In genomic region chr9:94539346-94539865, GRCm38 (mm10) we compare ENCODE assay signal across 8 mouse cellular contexts. TPM values are rescaled to one million over a fixed set of nuclear protein-coding genes. Genes with fewer than 3 reads are reported as not detected.
DNase-seq lines count a peak whose midpoint lies in the region; ATAC-seq and TF ChIP-seq lines count a peak whose summit lies in the region.

No protein-coding gene starts in this region.

- no peaks in the 10 kb centered on the region for H3K27me3 ChIP-seq in erythroblast, embryonic 14.5 days (ENCODE audit: control insufficient read depth)
- H3K27me3 ChIP-seq in C2C12 (ENCODE audit: control insufficient read depth, insufficient read depth, insufficient read length) = no peaks in the 10 kb centered on the region
- no peaks in the 10 kb centered on the region for H3K27me3 ChIP-seq in forebrain, embryonic 15.5 days
- H3K27me3 ChIP-seq in liver, embryonic 16.5 days (ENCODE audit: control insufficient read depth, insufficient read depth, low read depth, low read length) = no peaks in the 10 kb centered on the region

- H3K79me3 ChIP-seq in C2C12 (ENCODE audit: low read depth) = peaks cover 29% of the 10 kb centered on the region

- intact Hi-C loops in left cerebral cortex, postnatal 4 days (cut with DNase I) = loop anchor here (5.0 to 10.0 kb wide), 2 partner anchors 73 to 1905 kb away; no protein-coding TSS in a partner anchor

- no peak overlapping the region for H3K27ac ChIP-seq in forebrain, embryonic 15.5 days (replicated peaks)
- no peak overlapping the region; the same call in 1 of the 2 replicates for H3K27ac ChIP-seq in liver, embryonic 16.5 days (ENCODE audit: low read length)

- 22% methylated on average over 8 of the region's 8 CpGs for WGBS in forebrain, embryonic 15.5 days
- 46% methylated on average over 8 of the region's 8 CpGs for WGBS in liver, embryonic 16.5 days (ENCODE audit: insufficient replicate concordance)

- DNase-seq in urinary bladder, postnatal 14 days (ENCODE audit: low spot score) = no peak
- DNase-seq in left cerebral cortex, postnatal 4 days = no peak
- DNase-seq in thymus, postnatal 36 days = no peak

- no peak for TF ChIP-seq CTCF in C2C12 (IDR thresholded peaks at IDR 0.05; ENCODE audit: control insufficient read depth, insufficient read depth, insufficient read length)

- peak overlapping the region; percentile 54 for H3ac ChIP-seq in C2C12 (ENCODE audit: control insufficient read depth, insufficient read length, low read depth)

- peaks cover 45% of the 10 kb centered on the region for H3K79me2 ChIP-seq in C2C12 (ENCODE audit: control insufficient read depth, insufficient read depth)

- H3K4me3 ChIP-seq in erythroblast, embryonic 14.5 days (replicated peaks) = peak overlapping the region; percentile 94
- H3K4me3 ChIP-seq in C2C12 (ENCODE audit: insufficient read depth, poor library complexity, severe bottlenecking) = peak overlapping the region; percentile 75
- H3K4me3 ChIP-seq in forebrain, embryonic 15.5 days = peak overlapping the region; percentile 94
- H3K4me3 ChIP-seq in liver, embryonic 16.5 days (ENCODE audit: low read depth, low read length) = peak overlapping the region; percentile 92

- H3K36me3 ChIP-seq in erythroblast, embryonic 14.5 days (ENCODE audit: control insufficient read depth) = no peaks in the 10 kb centered on the region
- H3K36me3 ChIP-seq in C2C12 (ENCODE audit: control insufficient read depth, insufficient read depth) = no peaks in the 10 kb centered on the region
- no peaks in the 10 kb centered on the region for H3K36me3 ChIP-seq in forebrain, embryonic 15.5 days
- H3K36me3 ChIP-seq in liver, embryonic 16.5 days (ENCODE audit: control insufficient read depth, insufficient read depth) = no peaks in the 10 kb centered on the region

- no peak for ATAC-seq in erythroblast, adult 5-6 weeks (replicated peaks; ENCODE audit: low FRiP score, poor library complexity, severe bottlenecking)
- no peak for ATAC-seq in forebrain, embryonic 15.5 days (replicated peaks)
- ATAC-seq in liver, embryonic 16.5 days (ENCODE audit: low read depth) = no peak

- H3K9me3 ChIP-seq in erythroblast, embryonic 14.5 days (ENCODE audit: control insufficient read depth, low read length) = no peaks in the 10 kb centered on the region
- H3K9me3 ChIP-seq in forebrain, embryonic 15.5 days = no peaks in the 10 kb centered on the region
- H3K9me3 ChIP-seq in liver, embryonic 16.5 days (replicated peaks; ENCODE audit: control insufficient read depth, low read length) = no peaks in the 10 kb centered on the region

- H3K9ac ChIP-seq in forebrain, embryonic 15.5 days (replicated peaks) = 0 out of 2 replicates have a peak overlapping the region, but pooled peaks have one; percentile 14
- peak overlapping the region; percentile 89 for H3K9ac ChIP-seq in liver, embryonic 16.5 days (ENCODE audit: low read depth, low read length)

- peaks cover 66% of the 10 kb centered on the region for H3K4me1 ChIP-seq in erythroblast, embryonic 14.5 days (ENCODE audit: control insufficient read depth)
- peaks cover 34% of the 10 kb centered on the region for H3K4me1 ChIP-seq in forebrain, embryonic 15.5 days
- peaks cover 15% of the 10 kb centered on the region for H3K4me1 ChIP-seq in liver, embryonic 16.5 days (ENCODE audit: control insufficient read depth, low read depth, low read length)

- H3K4me2 ChIP-seq in forebrain, embryonic 15.5 days (replicated peaks) = peak overlapping the region; percentile 94
- peak overlapping the region; percentile 98 for H3K4me2 ChIP-seq in liver, embryonic 16.5 days (ENCODE audit: low read depth, low read length)

TF ChIP-seq in C2C12, 6 proteins besides CTCF, POLR2A, EP300 and RAD21:
- TF ChIP-seq MYOG (IDR thresholded peaks at IDR 0.05; ENCODE audit: control insufficient read depth, extremely low read depth, insufficient read length) (no peak), MYOD1 (IDR thresholded peaks at IDR 0.05; ENCODE audit: control insufficient read depth, insufficient read length, low read depth) (no peak), USF1 (IDR thresholded peaks at IDR 0.05; ENCODE audit: low read depth) (no peak), CEBPB (IDR thresholded peaks at IDR 0.05; ENCODE audit: low read depth) (no peak), FOSL1 (IDR thresholded peaks at IDR 0.05; ENCODE audit: insufficient read depth, low read length, poor library complexity, severe bottlenecking) (no peak), MAX (IDR thresholded peaks at IDR 0.05) (no peak)
TF ChIP-seq in C2C12: peak in this region for 0.

RNA-seq across cellular contexts. Expression of gene 1190002N15Rik, which starts 1.5 kb away (rescaled TPM):
- polyA plus RNA-seq in erythroblast, embryonic 14.5 days (2012) = 0.14 and 0.19 TPM in 2 replicates
- total RNA-seq in erythroblast, adult 5-6 weeks (2015; ENCODE audit: low replicate concordance) = 4.6 and 11.1 TPM in 2 replicates
- total RNA-seq in erythroblast, adult 5-6 weeks (2017; ENCODE audit: low replicate concordance) = 7.5 and 8.9 TPM in 2 replicates
- 25.4 TPM for polyA plus RNA-seq in C2C12 (2012; fragmentation: generic; extraction: Trizol)
- polyA plus RNA-seq in forebrain, embryonic 15.5 days (2015; fragmentation: Nextera tagmentation; extraction: Ambion mirVana) = 8.3 and 13.3 TPM in 2 replicates
- 2.2 and 2.4 TPM in 2 replicates for polyA plus RNA-seq in liver, embryonic 16.5 days (2015; fragmentation: Nextera tagmentation; extraction: Ambion mirVana)
- 10 to 100 TPM; 19.6 to 20.7 TPM for total RNA-seq in left cerebral cortex, postnatal 4 days (2021)
